Mouse (Mus musculus): Measurements from ENCODE around the gene Myrf.
"Not testable (repeated sequence)": the region's sequence is repeated elsewhere in the genome, so short reads cannot be mapped to it uniquely, and the experiment has no call there.

Gene Myrf

DNA sequence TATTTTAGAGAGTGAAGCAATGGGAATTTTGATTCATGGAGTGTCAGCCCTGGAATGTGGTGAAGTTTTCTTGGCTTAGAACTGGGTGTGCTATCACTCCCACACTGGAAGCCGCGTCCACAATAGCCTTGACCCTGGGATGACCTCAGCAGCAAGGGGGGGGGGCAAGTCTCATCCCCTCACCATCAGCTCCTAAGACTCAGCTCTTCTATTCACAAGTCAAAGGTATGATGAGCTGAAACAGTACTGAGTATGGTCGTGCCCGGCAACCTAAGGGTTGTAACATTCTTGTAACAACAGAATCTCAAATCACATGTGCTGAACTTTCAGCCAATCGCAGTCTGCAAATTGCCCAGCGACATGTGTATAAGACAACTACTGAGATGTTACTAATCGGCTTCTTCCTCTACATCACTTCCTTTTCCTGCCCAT lies 63.6 kb downstream of the Myrf start:
- CTCF ChIA-PET = no interaction called here

DNA sequence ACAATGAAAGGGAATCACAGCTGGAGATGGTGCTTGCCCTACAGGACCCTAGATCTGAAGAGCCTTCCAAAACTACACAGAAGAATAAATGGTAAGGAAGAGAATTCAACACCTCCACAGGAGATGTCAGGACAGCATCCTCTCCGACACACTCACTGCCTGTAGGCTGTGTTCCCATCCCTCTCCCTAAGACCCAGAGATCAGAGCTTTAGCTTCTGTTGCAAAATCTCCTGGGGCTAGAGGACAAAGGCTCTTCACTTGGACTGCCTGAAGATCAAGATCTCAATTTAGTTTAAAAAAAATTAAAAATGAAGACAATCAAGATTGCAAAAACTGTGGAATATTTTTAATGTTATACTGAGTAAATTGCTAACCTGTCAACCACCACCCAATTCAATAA lies 64.1 kb downstream of the Myrf start:
- CTCF ChIA-PET = no interaction called here

DNA sequence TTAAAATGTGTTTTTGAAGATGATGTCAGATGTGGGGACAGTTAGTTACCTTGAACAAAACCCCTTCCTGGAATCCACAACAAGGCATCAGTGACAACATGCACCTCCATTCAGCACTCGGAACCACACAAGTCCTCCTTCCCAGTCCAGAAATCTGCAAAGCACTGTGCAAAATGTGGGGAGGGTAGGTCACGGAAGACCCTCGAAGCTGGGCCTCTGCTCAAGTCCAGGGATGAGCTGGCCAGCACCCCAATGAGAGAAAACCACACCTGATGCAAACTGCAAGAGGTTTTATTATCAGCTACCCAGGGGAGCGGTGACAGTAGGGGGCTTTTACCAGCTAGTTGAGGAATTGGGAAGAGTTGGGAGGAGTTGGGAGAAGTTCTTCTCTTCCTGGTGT lies 65.6 kb downstream of the Myrf start:
- CTCF ChIA-PET = no interaction called here

GRCm38 (mm10) chr19:10173844-10174539 lies 66.6 kb downstream of the Myrf start:
- CTCF ChIA-PET = no interaction called here

- CTCF ChIA-PET = no interaction called here
Measured at GRCm38 (mm10) chr19:10173116-10173718, 67.3 kb downstream of the Myrf start.

- CTCF ChIA-PET = no interaction called here
Measured at GRCm38 (mm10) chr19:10171846-10172245, 68.7 kb downstream of the Myrf start.

- CTCF ChIA-PET = no interaction called here
Measured at GRCm38 (mm10) chr19:10171359-10171758, 69.2 kb downstream of the Myrf start.

- CTCF ChIA-PET = no interaction called here
Measured at GRCm38 (mm10) chr19:10170466-10170865, 70.1 kb downstream of the Myrf start.

DNA sequence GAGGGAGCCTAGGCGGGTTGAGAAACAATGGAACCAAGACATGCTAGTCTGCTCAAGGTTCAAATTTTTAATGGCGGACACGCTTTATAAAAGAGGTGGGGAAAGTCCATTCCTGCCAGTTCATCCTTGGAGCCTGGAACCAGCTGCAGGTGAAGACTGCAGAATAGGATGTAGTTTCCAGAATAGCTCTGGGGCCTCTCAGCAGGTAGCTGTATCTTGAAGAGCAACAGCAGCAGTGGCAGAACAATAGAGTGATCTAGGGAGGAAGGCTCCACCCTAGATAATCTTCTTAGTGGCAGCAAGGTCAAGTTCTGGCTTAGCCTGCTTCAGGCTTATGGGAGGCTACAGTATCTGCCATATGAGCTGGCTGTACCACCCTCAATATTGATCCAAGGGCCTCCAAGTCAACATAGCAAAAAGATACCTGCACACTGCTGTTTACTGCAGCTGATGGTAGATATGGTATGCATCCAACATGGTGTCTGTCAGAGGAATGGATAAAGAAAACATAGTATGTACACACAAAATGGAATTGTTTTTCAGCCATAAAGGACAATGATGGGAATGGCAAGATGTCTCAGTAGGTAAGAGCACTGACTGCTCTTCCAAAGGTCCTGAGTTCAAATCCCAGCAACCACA lies 70.7 kb downstream of the Myrf start:
- CTCF ChIA-PET = not testable (repeated sequence)

DNA sequence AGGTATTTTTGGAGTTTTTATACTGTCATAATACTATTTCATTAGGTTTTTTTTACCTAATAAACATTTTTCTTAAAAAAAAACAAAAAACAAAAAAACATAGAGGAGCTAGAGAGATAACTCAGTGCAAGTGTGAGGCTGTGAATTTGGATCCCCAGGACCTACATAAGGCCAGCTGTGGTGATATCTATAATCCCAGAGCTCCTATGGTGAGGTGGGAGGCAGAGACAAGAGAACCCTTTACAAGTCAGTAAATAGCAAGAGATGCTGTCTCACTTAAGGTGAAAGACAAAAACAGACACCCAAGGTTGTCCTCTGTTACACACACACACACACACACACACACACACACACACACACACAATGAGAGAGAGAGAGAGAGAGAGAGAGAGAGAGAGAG lies 71.4 kb downstream of the Myrf start:
- CTCF ChIA-PET = no interaction called here

DNA sequence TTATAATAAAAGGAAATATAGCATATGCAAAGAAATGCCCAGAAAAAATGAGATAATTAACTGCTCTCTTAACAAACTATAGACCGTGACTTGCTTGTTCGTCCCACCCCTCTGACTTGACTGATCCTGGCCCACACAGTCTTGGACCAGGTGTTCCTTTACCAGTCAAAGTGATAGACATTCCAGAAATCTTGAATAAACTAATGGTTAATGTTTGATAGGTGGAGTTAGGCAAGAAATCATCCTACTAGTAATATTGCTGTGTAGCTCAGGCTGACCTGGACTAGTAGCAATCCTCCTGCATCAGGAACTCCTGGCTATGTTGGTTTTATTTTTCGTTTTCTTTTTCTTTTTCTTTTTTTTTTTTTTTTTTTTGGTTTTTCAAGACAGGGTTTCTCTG lies 72.1 kb downstream of the Myrf start:
- CTCF ChIA-PET = no interaction called here

DNA sequence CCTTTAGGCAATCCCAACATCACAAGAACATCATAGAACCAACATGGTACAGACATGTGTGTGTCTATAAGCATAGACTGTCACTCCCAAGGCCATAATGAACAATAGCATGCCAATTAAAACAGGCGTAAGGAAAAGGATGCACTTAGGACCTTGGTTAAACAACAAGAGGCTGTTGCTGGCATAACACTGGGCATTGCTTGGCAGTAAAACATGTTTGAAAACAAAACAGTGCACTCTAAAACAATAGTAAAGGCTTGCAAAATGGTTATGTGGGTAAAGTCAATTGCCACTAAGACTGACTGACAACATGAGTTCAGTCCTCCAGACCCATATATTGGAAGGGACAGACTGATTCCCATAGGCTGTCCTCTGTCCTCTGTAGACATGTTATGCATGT lies 72.6 kb downstream of the Myrf start:
- CTCF ChIA-PET = no interaction called here

DNA sequence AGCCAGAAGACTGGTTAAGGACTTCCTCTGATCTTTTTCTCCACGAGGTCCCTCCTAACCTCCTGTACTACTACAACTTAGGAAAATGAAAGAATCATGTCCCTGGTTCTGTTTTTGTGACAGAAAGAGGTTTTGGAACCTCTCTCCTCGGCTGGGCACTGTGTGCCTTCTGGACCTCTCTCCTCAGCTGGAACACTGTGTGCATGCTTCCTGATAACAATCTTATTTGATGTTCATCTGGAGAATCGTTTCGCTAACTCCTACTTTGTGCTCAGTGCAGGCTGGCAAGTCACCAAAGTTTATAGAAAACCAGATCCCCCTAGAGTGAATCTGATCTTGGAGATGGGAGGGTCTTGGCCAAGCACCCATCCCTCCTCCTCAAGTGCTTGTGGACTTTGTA lies 73.4 kb downstream of the Myrf start:
- CTCF ChIA-PET = no interaction called here

GRCm38 (mm10) chr19:10165928-10166327 lies 74.6 kb downstream of the Myrf start:
- CTCF ChIA-PET = not testable (repeated sequence)

DNA sequence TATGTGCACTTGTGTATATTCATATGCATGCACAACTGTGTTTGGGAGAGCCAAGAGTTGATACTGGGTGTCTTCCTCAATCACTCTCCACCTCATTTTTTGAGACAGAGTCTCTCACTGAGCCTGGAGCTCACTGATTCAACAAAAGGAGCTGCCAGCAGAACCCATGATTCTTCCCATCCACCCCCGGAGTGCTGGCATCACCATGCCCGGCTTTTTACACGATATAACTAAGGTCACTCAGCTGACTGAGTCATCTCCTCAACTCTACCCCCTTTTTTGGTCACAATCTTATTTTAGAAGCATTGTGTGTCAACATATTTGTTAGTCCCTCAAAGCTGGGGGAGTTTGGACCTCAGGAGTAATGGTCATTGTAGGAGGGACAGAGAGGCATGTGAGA lies 76.7 kb downstream of the Myrf start:
- CTCF ChIA-PET = no interaction called here

Measured in spleen, embryonic (tissue).